Mouse (Mus musculus) lung, embryonic 16.5 days (tissue): ENCODE measurements at regions not wholly inside any gene's neighbourhood (a gene's known extent, or its start where the extent isn't known, plus 50 kb on each side); places are given as distances from the start of the nearest gene placed in this dataset.
"Not testable (repeated sequence)": the region's sequence is repeated elsewhere in the genome, so short reads cannot be mapped to it uniquely, and the experiment has no call there.

ENCODE experiments used
- ATAC-seq: fragments of 200-750 bp; cut with Nextera tagmentation; 2 replicates; pipeline ENCODE4 v1.8.0; 2017; ENCODE audit warnings: low read depth, mild to moderate bottlenecking, moderate library complexity
- H3K27ac ChIP-seq: fragments of 300-500 bp; sonication (generic); 2 replicates; pipeline ENCODE4 v1.5.1; 2014; ENCODE audit warnings: mild to moderate bottlenecking, control low read depth, low read length
- H3K27me3 ChIP-seq: fragments of 300-500 bp; sonication (generic); 2 replicates; pipeline ENCODE4 v1.6.1; 2014; ENCODE audit warnings: low read depth, low read length, mixed read lengths; ENCODE audit not compliant: control insufficient read depth, insufficient read depth
- H3K36me3 ChIP-seq: fragments of 300-500 bp; sonication (generic); 2 replicates; pipeline ENCODE4 v1.6.1; 2014; ENCODE audit warnings: low read length; ENCODE audit not compliant: control insufficient read depth, insufficient read depth
- H3K4me1 ChIP-seq: fragments of 300-500 bp; sonication (generic); replicated peaks from 2 replicates; pipeline ENCODE4 v1.6.1; 2014; ENCODE audit warnings: low read length, mixed read lengths; ENCODE audit not compliant: control insufficient read depth, insufficient read depth
- H3K4me2 ChIP-seq: fragments of 300-500 bp; sonication (generic); 2 replicates; pipeline ENCODE4 v1.6.1; 2014; ENCODE audit warnings: low read depth, low read length, control low read depth
- H3K4me3 ChIP-seq: fragments of 300-500 bp; sonication (generic); 2 replicates; pipeline ENCODE4 v1.5.1; 2014; ENCODE audit warnings: mild to moderate bottlenecking, low read length, control low read depth
- H3K9ac ChIP-seq: fragments of 300-500 bp; sonication (generic); 2 replicates; pipeline ENCODE4 v1.6.1; 2014; ENCODE audit warnings: low read length, control low read depth
- H3K9me3 ChIP-seq: fragments of 300-500 bp; sonication (generic); 2 replicates; pipeline ENCODE4 v1.6.1; 2016; ENCODE audit warnings: low read length; ENCODE audit not compliant: control insufficient read depth
- WGBS: fragments of 180-500 bp; shearing (Covaris S2); extraction: QIAGEN DNeasy Blood & Tissue Kit; methylation state at CpG from one replicate; pipeline ENCODE4 v1.1.7; 2014; 5-methylcytosine and 5-hydroxymethylcytosine counted together

- no peak overlapping the region for H3K4me3 ChIP-seq
- no peak overlapping the region for H3K27ac ChIP-seq
- no peaks in the 10 kb centered on the region for H3K27me3 ChIP-seq
- H3K4me2 ChIP-seq, result no peak overlapping the region
- H3K36me3 ChIP-seq, result no peaks in the 10 kb centered on the region
- H3K4me1 ChIP-seq, result no peaks in the 10 kb centered on the region
- ATAC-seq, result no peak
- no peaks in the 10 kb centered on the region for H3K9me3 ChIP-seq
- 62% methylated on average over 1 of the region's 1 CpGs for WGBS
- no peak overlapping the region for H3K9ac ChIP-seq
These were observed 1043.3 kb upstream of the Cntnap5a start for GRCm38 (mm10) chr1:114641215-114641614.

- H3K27ac ChIP-seq, H3K9ac ChIP-seq, H3K9me3 ChIP-seq, H3K4me3 ChIP-seq, ATAC-seq, H3K36me3 ChIP-seq, H3K27me3 ChIP-seq, H3K4me1 ChIP-seq, H3K4me2 ChIP-seq: not testable (repeated sequence)
These were observed 1042.7 kb upstream of the Cntnap5a start for GRCm38 (mm10) chr1:114641854-114642253.

- Histone ChIP-seq H3K9ac (no peak overlapping the region), H3K9me3 (no peaks in the 10 kb centered on the region), H3K27me3 (no peaks in the 10 kb centered on the region), H3K4me2 (no peak overlapping the region), H3K36me3 (no peaks in the 10 kb centered on the region), H3K27ac (no peak overlapping the region), H3K4me3 (no peak overlapping the region), H3K4me1 (no peaks in the 10 kb centered on the region)
- ATAC-seq, result peak; percentile 81
- WGBS, result 41% methylated on average over 2 of the region's 2 CpGs
These were observed 1010.6 kb upstream of the Cntnap5a start for GRCm38 (mm10) chr1:114673954-114674353.

- H3K4me1 ChIP-seq, result no peaks in the 10 kb centered on the region
- ATAC-seq, result no peak
- no peaks in the 10 kb centered on the region for H3K9me3 ChIP-seq
- H3K4me3 ChIP-seq, result no peak overlapping the region
- H3K4me2 ChIP-seq, result no peak overlapping the region
- H3K27me3 ChIP-seq, result no peaks in the 10 kb centered on the region
- H3K9ac ChIP-seq, result no peak overlapping the region
- WGBS, result 76% methylated on average over 1 of the region's 1 CpGs
- no peak overlapping the region for H3K27ac ChIP-seq
- H3K36me3 ChIP-seq, result no peaks in the 10 kb centered on the region
These were observed 1003.3 kb upstream of the Cntnap5a start for GRCm38 (mm10) chr1:114681258-114681657.

- H3K27me3 ChIP-seq, result no peaks in the 10 kb centered on the region
- H3K9me3 ChIP-seq, result no peaks in the 10 kb centered on the region
- no peaks in the 10 kb centered on the region for H3K4me1 ChIP-seq
- WGBS, result 84% methylated on average over 4 of the region's 4 CpGs
- no peak overlapping the region for H3K4me2 ChIP-seq
- no peak overlapping the region for H3K27ac ChIP-seq
- no peak overlapping the region for H3K9ac ChIP-seq
- H3K4me3 ChIP-seq, result no peak overlapping the region
- no peaks in the 10 kb centered on the region for H3K36me3 ChIP-seq
- no peak for ATAC-seq
These were observed 963.4 kb upstream of the Cntnap5a start for GRCm38 (mm10) chr1:114721142-114721541.

- no peaks in the 10 kb centered on the region for H3K9me3 ChIP-seq
- H3K9ac ChIP-seq, result no peak overlapping the region
- H3K27ac ChIP-seq, result no peak overlapping the region
- no peaks in the 10 kb centered on the region for H3K36me3 ChIP-seq
- no peaks in the 10 kb centered on the region for H3K27me3 ChIP-seq
- H3K4me2 ChIP-seq, result no peak overlapping the region
- H3K4me3 ChIP-seq, result no peak overlapping the region
- no peak for ATAC-seq
- no peaks in the 10 kb centered on the region for H3K4me1 ChIP-seq
These were observed 955.4 kb upstream of the Cntnap5a start for GRCm38 (mm10) chr1:114729167-114729566.
